Mouse (Mus musculus) liver, postnatal 0 days (tissue): ENCODE data around the gene Defa37.
"Not testable (repeated sequence)": the region's sequence is repeated elsewhere in the genome, so short reads cannot be mapped to it uniquely, and the experiment has no call there.

Experiments
- CTCF ChIP-seq: sonication (generic); IDR thresholded peaks from 2 replicates; pipeline ENCODE4 v1.5.1; 2016; ENCODE audit warnings: antibody characterized with exemption, low read depth
- EP300 ChIP-seq: IDR thresholded peaks from 2 replicates; pipeline ENCODE4 v1.6.1; 2016; ENCODE audit warnings: antibody characterized with exemption, low read depth, mild to moderate bottlenecking

DNA sequence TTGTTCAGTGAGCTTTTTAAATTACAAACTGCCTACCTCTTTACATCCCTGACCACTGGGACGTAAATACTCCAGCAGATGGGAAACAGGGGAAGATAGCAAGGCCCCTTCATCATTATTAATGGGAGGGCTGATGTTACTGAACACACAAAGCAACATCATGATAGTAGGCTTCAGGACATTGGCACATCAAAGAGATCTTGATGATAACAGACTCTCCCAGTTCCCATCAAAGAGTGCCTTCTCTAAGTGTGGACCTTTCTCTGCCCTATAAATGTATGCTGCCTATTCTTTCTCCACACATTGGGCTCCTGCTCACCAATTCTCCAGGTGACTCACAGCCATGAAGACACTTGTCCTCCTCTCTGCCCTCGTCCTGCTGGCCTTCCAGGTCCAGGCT is 36.5 kb upstream of the Defa37 start, which contains the start of gene Defa32:
- not testable (repeated sequence) for TF ChIP-seq CTCF, EP300
